Comparison of ENCODE assay signal across 13 mouse cellular contexts in genomic region chr13:28554143-28554830, GRCm38 (mm10).
DNase-seq lines count a peak whose midpoint lies in the region; ATAC-seq and TF ChIP-seq lines count a peak whose summit lies in the region.
"Had no signal": no experiment of that assay in that cellular context is flagged by ENCODE, and none has a peak within 500 bp of the region (broad histone marks: within the 10 kb centered on the region; RNA-seq: fewer than 3 reads in every experiment).

No protein-coding gene starts in this region.

- no peaks in the 10 kb centered on the region for H3K4me1 ChIP-seq in stomach, embryonic 14.5 days (ENCODE audit: control insufficient read depth, insufficient read depth, low read length)
- H3K4me1 ChIP-seq in stomach, postnatal 0 days (replicated peaks; ENCODE audit: control insufficient read depth, insufficient read depth) = no peaks in the 10 kb centered on the region
- H3K4me1 ChIP-seq in forebrain, embryonic 15.5 days = peaks cover 32% of the 10 kb centered on the region
- peaks cover 51% of the 10 kb centered on the region for H3K4me1 ChIP-seq in limb, embryonic 10.5 days
- H3K4me1 ChIP-seq in stomach, embryonic 15.5 days = peaks cover 6% of the 10 kb centered on the region; the same call in 1 of the 2 replicates

- no peak for DNase-seq in stomach, postnatal 0 days (ENCODE audit: low spot score)
- no peak for DNase-seq in limb, embryonic 10.5 days (ENCODE audit: low spot score)
- no peak for DNase-seq in right cerebral cortex, postnatal 25 days
- DNase-seq in gastrocnemius, adult 18-20 months (ENCODE audit: low spot score) = no peak
- no peak for DNase-seq in embryo, embryonic 11 days
- DNase-seq: adrenal gland, postnatal 14 days; cerebellum, adult 11 months; heart, adult 11 months; kidney, postnatal 25 days; thymus, adult 18-20 months had no signal

- no peak overlapping the region for H3K4me2 ChIP-seq in stomach, embryonic 14.5 days (replicated peaks; ENCODE audit: low read depth, low read length)
- H3K4me2 ChIP-seq in stomach, postnatal 0 days (replicated peaks; ENCODE audit: low read depth) = no peak overlapping the region
- no peak overlapping the region for H3K4me2 ChIP-seq in forebrain, embryonic 15.5 days (replicated peaks)
- no peak overlapping the region for H3K4me2 ChIP-seq in stomach, embryonic 15.5 days

- no peak for TF ChIP-seq EP300 in stomach, postnatal 0 days (optimal IDR thresholded peaks at IDR 0.05)

- H3K27ac ChIP-seq in stomach, embryonic 14.5 days (ENCODE audit: low read length) = peak overlapping the region; percentile 15; the same call in 1 of the 2 replicates
- H3K27ac ChIP-seq in stomach, postnatal 0 days (replicated peaks) = no peak overlapping the region
- H3K27ac ChIP-seq in forebrain, embryonic 15.5 days (replicated peaks) = peak overlapping the region; percentile 73
- peak overlapping the region; percentile 83 for H3K27ac ChIP-seq in limb, embryonic 10.5 days
- H3K27ac ChIP-seq in stomach, embryonic 15.5 days = 0 out of 2 replicates have a peak overlapping the region, but pooled peaks have one; percentile 21

- no peaks in the 10 kb centered on the region for H3K9me3 ChIP-seq in stomach, embryonic 14.5 days (ENCODE audit: control insufficient read depth, low read depth, low read length)
- H3K9me3 ChIP-seq in stomach, postnatal 0 days (ENCODE audit: control insufficient read depth, low read length) = no peaks in the 10 kb centered on the region
- H3K9me3 ChIP-seq in forebrain, embryonic 15.5 days = no peaks in the 10 kb centered on the region
- no peaks in the 10 kb centered on the region for H3K9me3 ChIP-seq in limb, embryonic 10.5 days (replicated peaks)
- H3K9me3 ChIP-seq in stomach, embryonic 15.5 days = no peaks in the 10 kb centered on the region

- H3K4me3 ChIP-seq in stomach, embryonic 14.5 days (ENCODE audit: low read depth, low read length) = no peak overlapping the region
- no peak overlapping the region for H3K4me3 ChIP-seq in stomach, postnatal 0 days (ENCODE audit: low read depth, low read length)
- H3K4me3 ChIP-seq in forebrain, embryonic 15.5 days = no peak overlapping the region
- H3K4me3 ChIP-seq in limb, embryonic 10.5 days = no peak overlapping the region
- no peak overlapping the region for H3K4me3 ChIP-seq in stomach, embryonic 15.5 days (replicated peaks)

- H3K9ac ChIP-seq in stomach, embryonic 14.5 days (replicated peaks; ENCODE audit: low read depth, low read length) = no peak overlapping the region
- H3K9ac ChIP-seq in stomach, postnatal 0 days (ENCODE audit: low read length) = no peak overlapping the region
- H3K9ac ChIP-seq in forebrain, embryonic 15.5 days (replicated peaks) = no peak overlapping the region
- no peak overlapping the region for H3K9ac ChIP-seq in stomach, embryonic 15.5 days

- TF ChIP-seq CTCF in stomach, postnatal 0 days (IDR thresholded peaks at IDR 0.05; ENCODE audit: low read depth) = no peak

- no peaks in the 10 kb centered on the region for H3K36me3 ChIP-seq in stomach, embryonic 14.5 days (ENCODE audit: control insufficient read depth, insufficient read depth, low read length)
- H3K36me3 ChIP-seq in stomach, postnatal 0 days (ENCODE audit: control insufficient read depth, insufficient read depth, low read length) = no peaks in the 10 kb centered on the region
- H3K36me3 ChIP-seq in forebrain, embryonic 15.5 days = peaks cover 3% of the 10 kb centered on the region; the same call in 1 of the 2 replicates
- no peaks in the 10 kb centered on the region for H3K36me3 ChIP-seq in limb, embryonic 10.5 days
- no peaks in the 10 kb centered on the region for H3K36me3 ChIP-seq in stomach, embryonic 15.5 days

- ATAC-seq in stomach, embryonic 14.5 days (ENCODE audit: insufficient number of reproducible peaks, insufficient read depth, low FRiP score, low read depth) = no peak
- ATAC-seq in stomach, postnatal 0 days (ENCODE audit: low FRiP score, low TSS enrichment) = no peak
- no peak for ATAC-seq in forebrain, embryonic 15.5 days (replicated peaks)
- no peak for ATAC-seq in stomach, embryonic 15.5 days (ENCODE audit: insufficient read depth, low FRiP score, low read depth)

- no peaks in the 10 kb centered on the region for H3K27me3 ChIP-seq in stomach, embryonic 14.5 days (ENCODE audit: control insufficient read depth, insufficient read depth, low read length)
- H3K27me3 ChIP-seq in stomach, postnatal 0 days (ENCODE audit: control insufficient read depth, insufficient read depth, low read length) = no peaks in the 10 kb centered on the region
- H3K27me3 ChIP-seq in forebrain, embryonic 15.5 days = no peaks in the 10 kb centered on the region
- H3K27me3 ChIP-seq in limb, embryonic 10.5 days (ENCODE audit: low read depth, poor library complexity, severe bottlenecking) = no peaks in the 10 kb centered on the region
- no peaks in the 10 kb centered on the region for H3K27me3 ChIP-seq in stomach, embryonic 15.5 days (replicated peaks)

- 79% methylated on average over 12 of the region's 12 CpGs for WGBS in stomach, embryonic 14.5 days
- 78% methylated on average over 12 of the region's 12 CpGs for WGBS in stomach, postnatal 0 days
- WGBS in forebrain, embryonic 15.5 days = 66% methylated on average over 12 of the region's 12 CpGs
- 83% methylated on average over 12 of the region's 12 CpGs for WGBS in limb, embryonic 10.5 days
- WGBS in stomach, embryonic 15.5 days = 74% methylated on average over 12 of the region's 12 CpGs
